In the genomic region with DNA sequence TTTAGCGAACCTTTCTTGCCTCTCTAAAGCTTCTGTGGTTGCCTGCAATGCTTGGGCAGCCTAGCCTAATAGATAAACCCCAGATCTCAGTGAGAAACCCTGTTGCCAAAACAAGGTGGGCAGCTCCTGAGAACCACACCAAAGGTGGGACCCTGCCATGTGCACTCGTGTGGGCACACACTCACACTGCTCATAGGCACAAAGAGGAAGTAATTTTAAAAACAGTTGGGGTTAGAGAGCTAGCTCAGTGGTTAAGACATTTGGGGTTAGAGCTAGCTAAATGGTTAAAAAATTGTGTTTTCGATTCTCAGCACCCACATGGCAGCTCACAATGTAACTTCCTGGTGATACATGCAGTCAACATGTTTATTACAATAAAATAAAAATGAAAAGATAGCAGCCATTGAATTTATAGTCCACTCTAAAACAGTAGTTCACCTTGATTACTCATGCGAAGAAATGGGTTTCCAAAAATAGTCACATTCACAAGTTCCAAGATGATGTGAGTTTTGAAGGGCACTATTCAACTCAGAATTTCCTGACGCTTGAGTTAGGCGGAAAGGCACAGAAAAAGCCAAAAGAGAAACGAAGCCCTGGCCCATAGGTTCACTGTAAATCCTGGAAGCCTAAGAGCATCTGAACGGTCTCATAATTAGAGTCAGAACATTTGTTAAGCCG, we compare ENCODE assay signal across 20 mouse cellular contexts. TPM values are rescaled to one million over a fixed set of nuclear protein-coding genes. Genes with fewer than 3 reads are reported as not detected.
A peak's percentile ranks its signal among the peaks of the same experiment; 100 is the strongest.
DNase-seq lines count a peak whose midpoint lies in the region; ATAC-seq and TF ChIP-seq lines count a peak whose summit lies in the region.
"Had no signal": no experiment of that assay in that cellular context is flagged by ENCODE, and none has a peak within 500 bp of the region (broad histone marks: within the 10 kb centered on the region; RNA-seq: fewer than 3 reads in every experiment).

No protein-coding gene starts in this region.

- peaks cover 13% of the 10 kb centered on the region; the same call in 1 of the 2 replicates for H3K4me1 ChIP-seq in spleen, adult 2 months (ENCODE audit: control insufficient read depth, insufficient read depth, insufficient read length)
- H3K4me1 ChIP-seq: forebrain, embryonic 15.5 days had no signal

- no peaks in the 10 kb centered on the region for H3K27me3 ChIP-seq in spleen, adult 2 months (ENCODE audit: control insufficient read depth, insufficient read depth, low read length)
- H3K27me3 ChIP-seq: forebrain, embryonic 15.5 days had no signal

- peaks cover 13% of the 10 kb centered on the region for H3K36me3 ChIP-seq in spleen, adult 2 months (ENCODE audit: control insufficient read depth, insufficient read depth, low read length)

- no peak for TF ChIP-seq CTCF in spleen, adult 2 months (IDR thresholded peaks at IDR 0.05; ENCODE audit: extremely low read depth, insufficient read depth, insufficient read length, insufficient replicate concordance)

- TF ChIP-seq POLR2A in spleen, adult 2 months (IDR thresholded peaks at IDR 0.05; ENCODE audit: low read depth, low read length) = no peak

- peak; percentile 20 for ATAC-seq in inflammation-experienced regulatory T-cells, adult 6 months
- ATAC-seq: forebrain, embryonic 15.5 days had no signal

- 25% methylated on average over 9 of the region's 9 CpGs for WGBS in spleen, adult 2 months

- peak; percentile 25 for DNase-seq in lung, postnatal 25 days (ENCODE audit: low spot score)
- no peak for DNase-seq in lung, postnatal 14 days
- peak; percentile 7 to 32 for DNase-seq in CD8-positive naive resting alpha-beta T cell, adult 2 months (ENCODE audit: low read depth in 2 of 2, low spot score in 2 of 2)
- DNase-seq in spleen, adult 2 months (ENCODE audit: low read depth in 1 of 2, low spot score in 2 of 2) = peak; percentile 63 to 65
- DNase-seq in right cerebral cortex, adult 18-20 months = no peak
- no peak for DNase-seq in layer of hippocampus, adult 9-11 months
- DNase-seq in right cerebral cortex, postnatal 36 days (ENCODE audit: low spot score in 2 of 2) = no peak
- DNase-seq: adrenal gland, postnatal 25 days; cerebellum, adult 18-20 months; heart, adult 11 months; kidney, adult 9 months; layer of hippocampus, postnatal 36 days; left cerebral cortex, postnatal 4 days; midbrain, embryonic 14.5 days; right cerebral cortex, postnatal 14 days; thymus, adult 18-20 months had no signal

- H3K27ac ChIP-seq in spleen, adult 2 months (ENCODE audit: insufficient read depth, low read length) = peak overlapping the region; percentile 93
- H3K27ac ChIP-seq: forebrain, embryonic 15.5 days; macrophage had no signal

- H3K4me3 ChIP-seq in spleen, adult 2 months (ENCODE audit: extremely low read depth, insufficient read depth, insufficient read length) = peak overlapping the region; percentile 41; the same call in 1 of the 2 replicates
- H3K4me3 ChIP-seq: erythroblast, embryonic 14.5 days; forebrain, embryonic 15.5 days had no signal

RNA-seq across cellular contexts. Expression of gene Dnajc9, which starts 8.8 kb away (rescaled TPM):
- 100 to 1,000 TPM; 131 to 179 (median 169) TPM for polyA plus RNA-seq in inflammation-experienced regulatory T-cells, adult 6 months (2017; shearing (Covaris generic))
- 50.8 and 85.7 TPM in 2 replicates for polyA plus RNA-seq in spleen, adult 2 months (2012; rRNA removed)

RNA-seq across cellular contexts. Expression of gene Mrps16, which starts 13.5 kb away (rescaled TPM):
- 100 to 1,000 TPM; 110 to 131 (median 112) TPM for polyA plus RNA-seq in inflammation-experienced regulatory T-cells, adult 6 months (2017; shearing (Covaris generic))
- 27.6 and 39.6 TPM in 2 replicates for polyA plus RNA-seq in spleen, adult 2 months (2012; rRNA removed)

RNA-seq across cellular contexts. Expression of gene Fam149b, which starts 31.9 kb away (rescaled TPM):
- 10 to 100 TPM; 49.6 to 75.9 (median 55.1) TPM for polyA plus RNA-seq in inflammation-experienced regulatory T-cells, adult 6 months (2017; shearing (Covaris generic))
- polyA plus RNA-seq in spleen, adult 2 months (2012; rRNA removed) = 12.6 and 15.4 TPM in 2 replicates

RNA-seq across cellular contexts. Expression of gene Ecd, which starts 32.0 kb away (rescaled TPM):
- 10 to 100 TPM; 58.1 to 73.3 (median 63.9) TPM for polyA plus RNA-seq in inflammation-experienced regulatory T-cells, adult 6 months (2017; shearing (Covaris generic))
- 13.2 and 14.2 TPM in 2 replicates for polyA plus RNA-seq in spleen, adult 2 months (2012; rRNA removed)

Comparison
In these comparisons a context has a peak if more than half of its experiments do, and no peak if none do; other contexts are left out.
1. DNase-seq: peak in lung, postnatal 25 days (single experiment), CD8-positive naive resting alpha-beta T cell, adult 2 months (2 of 2) and spleen, adult 2 months (2 of 2); none in lung, postnatal 14 days (single experiment), right cerebral cortex, adult 18-20 months (single experiment), layer of hippocampus, adult 9-11 months (single experiment) and right cerebral cortex, postnatal 36 days (0 of 2).